Mouse (Mus musculus) cortical plate, adult 2 months (tissue): Measurements from ENCODE around the gene Magi1.

Experiments
- CTCF ChIP-seq: fragments of 200-500 bp; IDR thresholded peaks from 2 replicates; pipeline ENCODE4 v1.5.1; 2011; ENCODE audit warnings: mild to moderate bottlenecking, control low read depth, low read length; ENCODE audit not compliant: insufficient read depth; ENCODE audit errors: extremely low read depth
- POLR2A ChIP-seq: fragments of 200-500 bp; IDR thresholded peaks from 2 replicates; pipeline ENCODE4 v1.6.1; 2011; ENCODE audit warnings: mild to moderate bottlenecking, low read length, control low read depth; ENCODE audit not compliant: insufficient read depth; ENCODE audit errors: extremely low read depth

- TF ChIP-seq CTCF (no peak), POLR2A (no peak)
Observed at GRCm38 (mm10) chr6:93848942-93849790, 434.6 kb downstream of the Magi1 start.
